Mouse (Mus musculus): ENCODE data around the gene Slc25a43.

- no peak for TF ChIP-seq GATA1 (IDR thresholded peaks at IDR 0.05; ENCODE audit: low read length)
- TF ChIP-seq TAL1 (IDR thresholded peaks at IDR 0.05; ENCODE audit: low read length): no peak
Observed at GRCm38 (mm10) chrX:36814161-36814836, 70.8 kb downstream of the Slc25a43 start.

Data from erythroblast, embryonic 14.5 days (primary cell).